Mouse (Mus musculus): Measurements from ENCODE around the gene Crmp1.
A peak's percentile ranks its signal among the peaks of the same experiment; 100 is the strongest.

Crmp1 gene

DNA sequence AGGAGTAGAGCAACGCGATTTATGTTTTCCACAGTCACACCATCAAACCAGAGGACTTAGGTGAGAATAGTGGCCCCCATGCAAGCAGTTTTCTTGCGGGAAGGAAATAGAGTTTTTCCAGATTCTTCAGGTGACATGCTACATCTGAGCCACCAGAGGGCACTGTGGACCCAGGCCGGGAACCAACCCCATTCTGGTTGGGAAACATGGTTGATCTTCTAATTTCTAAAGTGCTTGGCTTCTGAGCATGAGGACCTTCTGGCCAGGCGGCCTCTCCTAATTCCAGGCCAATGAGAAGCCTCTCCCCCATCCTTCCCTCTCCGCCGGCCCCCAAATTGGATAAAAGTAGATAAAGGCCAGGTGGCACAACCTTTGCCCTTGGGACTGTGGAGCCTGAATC, 56.6 kb downstream of the Crmp1 start:
- DNase-seq (ENCODE audit: low read depth, low spot score): peak; percentile 36

- peak; percentile 10 for DNase-seq (ENCODE audit: low read depth, low spot score)
Observed at GRCm38 (mm10) chr5:37310026-37310425, 68.3 kb downstream of the Crmp1 start.

DNA sequence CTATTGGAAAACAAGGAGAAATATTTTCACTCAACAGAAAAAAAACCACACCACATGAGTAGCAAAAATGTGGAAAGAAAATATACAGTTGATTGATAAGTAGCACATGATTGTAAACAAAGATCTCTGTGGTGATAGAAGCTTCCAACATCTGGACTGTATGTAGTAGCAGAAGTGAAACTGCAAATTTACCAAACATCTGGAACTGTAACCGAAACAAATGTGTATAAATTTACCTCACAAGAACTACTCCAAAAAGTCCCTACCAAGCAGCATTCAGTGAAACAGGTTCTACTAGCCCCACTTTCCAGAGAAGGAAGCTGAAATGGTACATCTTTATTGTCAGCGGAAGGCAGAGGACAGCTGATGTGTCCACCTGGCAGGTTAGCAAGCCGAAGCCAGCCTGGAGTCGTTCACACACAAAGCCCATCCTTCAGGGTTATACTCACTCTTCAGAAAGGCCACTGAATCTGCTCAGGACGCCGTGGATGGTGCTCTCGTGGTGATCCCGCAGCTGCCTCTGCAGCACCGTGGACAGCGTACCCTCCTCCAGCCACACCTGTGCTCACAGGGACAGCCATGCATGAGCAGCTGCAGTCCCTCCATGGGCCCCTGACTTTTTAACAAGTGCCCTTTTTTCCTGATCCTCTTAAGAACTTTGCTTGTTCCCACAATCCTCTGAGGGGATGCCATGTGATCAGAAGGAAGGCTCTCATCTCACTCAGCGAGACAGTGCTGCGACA, 71.4 kb downstream of the Crmp1 start:
- DNase-seq (ENCODE audit: low read depth, low spot score): no peak

DNA sequence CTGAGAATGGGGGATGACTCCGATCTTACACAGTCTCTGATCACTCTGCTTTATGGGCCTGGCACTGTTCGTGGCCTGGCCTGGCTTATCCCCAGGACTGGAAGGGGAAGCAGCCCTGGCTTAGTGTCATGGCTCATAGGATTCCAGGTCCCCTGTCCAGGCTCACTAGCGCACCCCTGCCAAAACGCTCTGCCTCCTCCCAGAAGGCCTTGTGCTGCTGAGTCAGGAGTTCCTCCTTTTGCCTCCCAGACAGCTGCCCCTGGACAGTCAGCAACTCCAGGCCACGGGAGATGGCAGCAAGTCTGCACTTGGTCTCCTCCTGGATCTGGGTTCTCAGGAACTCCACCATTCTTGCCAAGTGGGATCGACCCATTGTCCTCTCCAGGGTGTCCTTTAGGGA, 77.0 kb downstream of the Crmp1 start:
- DNase-seq (ENCODE audit: low read depth, low spot score): no peak

DNA sequence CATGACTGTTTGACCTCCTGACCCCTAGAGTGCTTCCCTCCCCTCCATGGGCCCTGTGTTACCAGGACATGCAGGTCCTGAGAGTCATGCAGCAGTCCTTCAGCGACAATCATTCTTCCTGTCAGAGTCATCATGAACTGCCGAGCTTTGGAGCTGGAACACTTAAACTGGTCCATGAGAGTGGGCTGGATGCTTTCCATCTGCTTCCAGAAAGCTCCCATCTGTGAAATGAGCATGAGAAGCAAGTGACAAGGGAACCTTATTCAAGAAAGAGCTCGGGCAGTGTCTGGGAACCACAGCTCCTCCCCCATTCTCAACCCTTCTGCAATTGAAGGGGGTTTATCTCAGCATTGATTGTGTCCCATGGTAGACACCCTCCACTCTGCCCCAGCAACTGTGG, 78.4 kb downstream of the Crmp1 start:
- no peak for DNase-seq (ENCODE audit: low read depth, low spot score)

- DNase-seq (ENCODE audit: low read depth, low spot score): no peak
Observed at GRCm38 (mm10) chr5:37320761-37321160, 79.0 kb downstream of the Crmp1 start.

DNA sequence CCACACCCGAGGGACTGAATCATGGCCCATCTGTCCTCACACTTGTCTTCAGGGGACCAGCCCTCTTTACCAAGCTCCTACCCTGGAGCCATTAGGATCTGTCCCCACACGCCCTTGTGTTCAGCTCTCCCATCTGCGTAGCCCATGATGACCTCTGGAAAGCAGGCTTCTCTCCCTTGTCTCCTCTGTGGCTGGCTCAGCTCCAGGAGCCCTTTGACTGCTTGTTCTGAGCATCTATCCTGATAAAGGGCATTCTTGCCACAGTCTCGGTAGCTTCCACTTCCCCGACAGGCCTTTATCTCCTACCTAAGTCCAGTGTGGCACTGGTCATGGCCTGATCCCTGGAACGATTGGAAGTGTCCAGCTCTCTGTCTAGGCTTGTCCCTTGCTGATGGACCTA, 84.9 kb downstream of the Crmp1 start:
- no peak for DNase-seq (ENCODE audit: low read depth, low spot score)

DNA sequence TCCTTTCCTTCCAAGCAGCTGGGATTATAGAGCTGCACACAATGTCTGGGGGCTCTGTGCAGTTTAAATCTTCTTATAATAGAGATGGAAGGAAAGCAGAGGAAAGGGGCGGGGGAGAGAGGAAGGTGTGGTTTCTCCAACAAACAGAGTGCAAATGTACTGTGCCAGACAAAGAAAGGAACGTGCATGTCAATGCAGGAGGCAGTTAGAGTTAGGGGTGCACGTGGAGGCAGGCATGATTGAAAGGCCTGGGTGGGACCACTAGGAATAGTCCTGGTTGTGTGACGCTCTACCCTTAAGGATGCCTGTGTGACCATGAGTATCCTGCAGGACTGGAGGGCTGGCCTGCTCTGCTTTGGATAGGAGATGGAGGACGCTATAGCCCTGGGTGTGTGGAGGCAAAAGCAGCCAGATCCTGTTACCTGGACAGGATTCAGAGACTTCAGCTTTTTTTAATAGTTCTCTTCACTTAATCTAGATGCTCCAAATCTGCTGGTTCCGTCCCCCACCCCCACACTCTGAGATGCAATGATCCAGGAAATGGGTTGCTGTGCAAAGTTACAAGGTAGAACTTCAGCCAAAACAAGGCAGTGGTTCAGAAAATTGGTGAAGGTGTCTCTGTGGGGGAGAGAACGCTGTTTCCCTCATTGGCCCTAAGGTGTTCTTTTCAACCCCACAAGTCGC, 88.9 kb downstream of the Crmp1 start:
- peak; percentile 32 for DNase-seq (ENCODE audit: low read depth, low spot score)

DNA sequence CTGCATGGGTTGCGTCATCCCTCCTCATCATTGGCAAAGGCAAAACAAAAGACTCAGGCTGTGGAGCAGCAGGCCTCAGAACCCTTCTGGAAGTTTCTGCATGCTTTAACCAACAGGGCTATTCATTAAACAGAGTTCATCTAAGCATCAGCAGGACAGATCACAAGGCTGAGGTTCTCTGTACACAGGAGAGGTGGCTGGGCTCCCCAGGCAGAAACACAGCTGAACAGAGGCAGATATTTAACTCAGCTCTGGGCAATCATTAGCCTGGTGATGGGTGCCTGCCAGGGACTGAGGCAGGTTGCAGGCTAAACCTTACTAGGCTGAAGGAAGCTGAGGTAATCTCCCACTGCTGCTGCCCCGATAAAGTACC, 89.4 kb downstream of the Crmp1 start:
- DNase-seq (ENCODE audit: low read depth, low spot score): no peak

DNA sequence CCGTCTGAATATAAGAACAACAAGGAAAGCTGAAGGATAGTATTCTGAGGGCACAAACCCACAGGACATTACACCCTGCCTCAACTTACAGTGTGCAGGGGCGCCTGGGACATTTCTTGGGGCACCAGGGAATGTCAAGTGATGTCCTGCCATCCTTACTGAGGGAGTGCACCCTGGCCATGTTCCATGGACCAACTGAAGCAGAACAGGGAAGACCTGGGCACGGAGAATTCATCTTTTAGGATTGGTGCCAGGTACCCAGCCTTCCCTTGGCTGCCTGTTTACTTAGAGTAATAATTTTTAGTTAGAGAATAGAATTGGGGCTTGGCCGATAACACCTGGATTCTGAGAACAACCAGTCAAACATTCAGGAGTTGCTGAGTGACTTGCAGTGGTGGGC, 90.3 kb downstream of the Crmp1 start:
- no peak for DNase-seq (ENCODE audit: low read depth, low spot score)

DNA sequence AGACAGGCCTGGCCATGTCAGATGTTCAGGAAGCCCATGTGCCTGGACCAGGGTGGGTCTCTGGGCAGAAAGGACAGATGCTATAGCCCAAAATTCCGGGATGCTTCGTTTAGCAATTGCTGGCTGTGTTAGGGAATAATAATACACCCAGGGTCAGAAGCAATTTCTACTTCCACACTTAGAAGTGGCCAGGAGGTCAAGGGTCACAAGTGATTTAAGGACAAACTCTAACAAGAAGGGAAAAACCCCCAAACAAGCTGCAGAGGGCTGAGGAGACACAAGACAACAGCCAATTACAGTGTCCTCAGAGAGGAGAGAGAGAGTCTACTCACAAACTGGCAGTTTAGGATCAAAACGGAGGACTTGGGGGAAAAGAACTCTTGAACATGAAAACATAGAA, 93.3 kb downstream of the Crmp1 start:
- DNase-seq (ENCODE audit: low read depth, low spot score): no peak

DNA sequence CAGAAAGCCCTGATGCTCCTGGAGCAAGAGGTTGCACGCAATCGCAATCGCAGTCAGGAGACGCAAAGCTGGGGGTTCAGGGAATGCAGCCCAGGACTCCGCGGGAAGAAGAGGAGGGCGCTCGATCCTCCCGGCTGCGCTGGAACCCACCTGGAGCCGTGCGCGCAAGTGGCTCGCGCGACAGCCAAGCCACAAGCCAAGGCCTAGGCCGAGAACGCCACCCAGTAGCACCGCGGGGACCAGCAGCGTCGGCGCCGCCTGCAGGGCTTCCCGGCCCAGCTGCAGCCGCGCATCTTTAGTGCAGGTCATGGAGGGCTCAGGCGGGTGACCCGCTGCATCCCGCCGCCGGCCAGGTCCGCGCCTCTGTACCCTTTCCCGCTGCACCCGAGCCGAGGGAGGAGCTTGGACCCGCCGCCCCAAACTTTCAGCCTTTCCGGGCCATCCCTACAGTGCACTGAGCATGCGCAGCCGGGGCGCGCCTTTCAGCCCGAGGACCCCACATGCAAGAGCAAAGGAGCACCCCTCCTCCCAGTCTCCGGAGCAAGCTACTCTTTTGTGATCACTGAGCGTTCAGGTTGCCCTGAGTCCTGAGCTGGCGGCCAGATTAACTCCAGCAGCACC, 94.9 kb downstream of the Crmp1 start, which contains the start of gene Evc:
TSS of gene Evc (minus strand) at position 410 of the 621 bp plus-strand sequence.
- peak; percentile 65 for DNase-seq (ENCODE audit: low read depth, low spot score)

- no peak for DNase-seq (ENCODE audit: low read depth, low spot score)
Observed at GRCm38 (mm10) chr5:37337696-37338095, 96.0 kb downstream of the Crmp1 start.

DNA sequence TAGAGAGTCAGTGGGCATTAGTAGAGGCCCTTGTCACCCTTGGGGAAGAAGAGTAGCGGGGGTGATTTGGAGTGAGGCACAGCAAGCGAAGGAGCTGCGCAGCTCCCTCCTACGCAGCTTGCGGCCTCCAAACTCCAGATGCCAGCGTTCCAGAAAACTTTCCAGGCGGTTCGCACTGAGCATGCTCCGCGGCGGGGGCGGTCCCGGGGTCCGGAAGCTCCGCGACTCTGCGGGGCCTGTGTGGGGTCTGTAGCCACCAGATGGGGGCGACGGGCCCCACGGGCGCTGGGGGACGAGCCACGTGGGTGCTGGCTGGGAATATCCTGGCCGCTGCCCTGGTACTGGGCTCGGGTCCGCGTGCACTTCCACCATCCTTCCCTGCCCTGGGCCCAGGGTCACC, 96.5 kb downstream of the Crmp1 start, which contains the start of gene Evc2:
TSS of gene Evc2 (plus strand) at position 212 of the 400 bp plus-strand sequence.
- DNase-seq (ENCODE audit: low read depth, low spot score): peak; percentile 58
